Mouse (Mus musculus): Measurements from ENCODE around the gene Olfr477. TPM values are rescaled to one million over a fixed set of nuclear protein-coding genes. Genes with fewer than 3 reads are reported as not detected.
"Not testable (repeated sequence)": the region's sequence is repeated elsewhere in the genome, so short reads cannot be mapped to it uniquely, and the experiment has no call there.

The Olfr477 gene
- polyA plus RNA-seq (2014; fragmentation: Nextera tagmentation; extraction: Ambion mirVana), result not detected in 2 replicates

- Histone ChIP-seq H3K27ac (ENCODE audit: low read depth, low read length) (no peak within 1 kb of the TSS), H3K9ac (ENCODE audit: low read depth, low read length) (no peak within 1 kb of the TSS), H3K9me3 (ENCODE audit: control insufficient read depth, low read length) (no peaks in the 10 kb centered on the region), H3K4me2 (no peak within 1 kb of the TSS), H3K36me3 (ENCODE audit: control insufficient read depth, insufficient read depth, low read length) (no peaks in the 10 kb centered on the region), H3K4me1 (replicated peaks; ENCODE audit: control insufficient read depth, insufficient read depth, low read length) (no peaks in the 10 kb centered on the region), H3K4me3 (ENCODE audit: low read depth, low read length) (no peak within 1 kb of the TSS), H3K27me3 (replicated peaks; ENCODE audit: control insufficient read depth, insufficient read depth, low read length) (no peaks in the 10 kb centered on the region)
- ATAC-seq (replicated peaks; ENCODE audit: low FRiP score) (no peak), DNase-seq (ENCODE audit: low spot score) (no peak)
- 66% methylated on average over 2 of the region's 2 CpGs for WGBS
Observed at GRCm38 (mm10) chr7:107986393-107986792, at the start of gene Olfr477. Olfr477 (plus strand) TSS chr7:107986693.

GRCm38 (mm10) chr7:107952539-107952938, 34.0 kb upstream of the Olfr477 start:
- H3K9me3 ChIP-seq (ENCODE audit: control insufficient read depth, low read length); ATAC-seq (replicated peaks; ENCODE audit: low FRiP score); H3K4me3 ChIP-seq (ENCODE audit: low read depth, low read length); DNase-seq (ENCODE audit: low spot score); H3K4me2 ChIP-seq; H3K27me3 ChIP-seq (replicated peaks; ENCODE audit: control insufficient read depth, insufficient read depth, low read length); H3K9ac ChIP-seq (ENCODE audit: low read depth, low read length); H3K4me1 ChIP-seq (replicated peaks; ENCODE audit: control insufficient read depth, insufficient read depth, low read length); H3K27ac ChIP-seq (ENCODE audit: low read depth, low read length); H3K36me3 ChIP-seq (ENCODE audit: control insufficient read depth, insufficient read depth, low read length): not testable (repeated sequence)
- WGBS, result 96% methylated on average over 12 of the region's 12 CpGs

- no peaks in the 10 kb centered on the region for H3K4me1 ChIP-seq (replicated peaks; ENCODE audit: control insufficient read depth, insufficient read depth, low read length)
- no peak within 1 kb of the TSS for H3K9ac ChIP-seq (ENCODE audit: low read depth, low read length)
- no peak for DNase-seq (ENCODE audit: low spot score)
- H3K9me3 ChIP-seq (ENCODE audit: control insufficient read depth, low read length), result 0 out of 2 replicates have a peak, but pooled peaks cover 2% of the 10 kb centered on the region
- no peak for ATAC-seq (replicated peaks; ENCODE audit: low FRiP score)
- no peaks in the 10 kb centered on the region for H3K27me3 ChIP-seq (replicated peaks; ENCODE audit: control insufficient read depth, insufficient read depth, low read length)
- 78% methylated on average over 1 of the region's 1 CpGs for WGBS
- no peak within 1 kb of the TSS for H3K4me2 ChIP-seq
- no peaks in the 10 kb centered on the region for H3K36me3 ChIP-seq (ENCODE audit: control insufficient read depth, insufficient read depth, low read length)
- no peak within 1 kb of the TSS for H3K4me3 ChIP-seq (ENCODE audit: low read depth, low read length)
- no peak within 1 kb of the TSS for H3K27ac ChIP-seq (ENCODE audit: low read depth, low read length)
Observed at GRCm38 (mm10) chr7:107954343-107954742, 32.1 kb upstream of the Olfr477 start, which contains the start of gene Olfr474. Olfr474 (plus strand) TSS chr7:107954643.

- H3K27me3 ChIP-seq (replicated peaks; ENCODE audit: control insufficient read depth, insufficient read depth, low read length), result no peaks in the 10 kb centered on the region
- DNase-seq (ENCODE audit: low spot score), result no peak
- no peak within 1 kb of the TSS for H3K27ac ChIP-seq (ENCODE audit: low read depth, low read length)
- no peaks in the 10 kb centered on the region for H3K9me3 ChIP-seq (ENCODE audit: control insufficient read depth, low read length)
- no peak within 1 kb of the TSS for H3K9ac ChIP-seq (ENCODE audit: low read depth, low read length)
- H3K4me3 ChIP-seq (ENCODE audit: low read depth, low read length), result no peak within 1 kb of the TSS
- H3K4me1 ChIP-seq (replicated peaks; ENCODE audit: control insufficient read depth, insufficient read depth, low read length), result no peaks in the 10 kb centered on the region
- no peak within 1 kb of the TSS for H3K4me2 ChIP-seq
- ATAC-seq (replicated peaks; ENCODE audit: low FRiP score), result no peak
- 49% methylated on average over 1 of the region's 1 CpGs for WGBS
- no peaks in the 10 kb centered on the region for H3K36me3 ChIP-seq (ENCODE audit: control insufficient read depth, insufficient read depth, low read length)
Observed at GRCm38 (mm10) chr7:107964503-107964902, 22.0 kb upstream of the Olfr477 start, which contains the start of gene Olfr476. Olfr476 (plus strand) TSS chr7:107964803.

GRCm38 (mm10) chr7:108014256-108014655, 27.8 kb downstream of the Olfr477 start:
- H3K27ac ChIP-seq (ENCODE audit: low read depth, low read length); H3K27me3 ChIP-seq (replicated peaks; ENCODE audit: control insufficient read depth, insufficient read depth, low read length); H3K4me2 ChIP-seq; H3K4me3 ChIP-seq (ENCODE audit: low read depth, low read length); H3K9me3 ChIP-seq (ENCODE audit: control insufficient read depth, low read length); H3K9ac ChIP-seq (ENCODE audit: low read depth, low read length); DNase-seq (ENCODE audit: low spot score); H3K4me1 ChIP-seq (replicated peaks; ENCODE audit: control insufficient read depth, insufficient read depth, low read length); ATAC-seq (replicated peaks; ENCODE audit: low FRiP score); H3K36me3 ChIP-seq (ENCODE audit: control insufficient read depth, insufficient read depth, low read length): not testable (repeated sequence)

GRCm38 (mm10) chr7:108033889-108034288, 47.4 kb downstream of the Olfr477 start, which contains the start of gene Olfr478:
Olfr478 (minus strand) TSS chr7:108033989.
- no peak for ATAC-seq (replicated peaks; ENCODE audit: low FRiP score)
- DNase-seq (ENCODE audit: low spot score), result no peak
- Histone ChIP-seq H3K36me3 (ENCODE audit: control insufficient read depth, insufficient read depth, low read length) (no peaks in the 10 kb centered on the region), H3K27me3 (replicated peaks; ENCODE audit: control insufficient read depth, insufficient read depth, low read length) (no peaks in the 10 kb centered on the region), H3K4me2 (no peak within 1 kb of the TSS), H3K4me1 (replicated peaks; ENCODE audit: control insufficient read depth, insufficient read depth, low read length) (no peaks in the 10 kb centered on the region), H3K9ac (ENCODE audit: low read depth, low read length) (no peak within 1 kb of the TSS), H3K27ac (ENCODE audit: low read depth, low read length) (no peak within 1 kb of the TSS), H3K9me3 (ENCODE audit: control insufficient read depth, low read length) (no peaks in the 10 kb centered on the region), H3K4me3 (ENCODE audit: low read depth, low read length) (no peak within 1 kb of the TSS)
- 77% methylated on average over 3 of the region's 3 CpGs for WGBS

Other genes starting within 250 kb of the Olfr477 start
- gene Cyb5r2, start 228.7 kb upstream of the Olfr477 start, polyA plus RNA-seq (2014; fragmentation: Nextera tagmentation; extraction: Ambion mirVana), result 0.25 TPM in 1 of 2 replicates, not detected in the other
- not detected in 2 replicates for gene Ovch2, start 185.5 kb upstream of the Olfr477 start, polyA plus RNA-seq (2014; fragmentation: Nextera tagmentation; extraction: Ambion mirVana)
- not detected in 2 replicates for gene Olfr467, start 174.4 kb upstream of the Olfr477 start, polyA plus RNA-seq (2014; fragmentation: Nextera tagmentation; extraction: Ambion mirVana)
- gene Olfr469, start 161.2 kb upstream of the Olfr477 start, polyA plus RNA-seq (2014; fragmentation: Nextera tagmentation; extraction: Ambion mirVana), result not detected in 2 replicates
- gene Olfr470, start 139.2 kb upstream of the Olfr477 start, polyA plus RNA-seq (2014; fragmentation: Nextera tagmentation; extraction: Ambion mirVana), result not detected in 2 replicates
- gene Olfr472, start 88.8 kb upstream of the Olfr477 start, polyA plus RNA-seq (2014; fragmentation: Nextera tagmentation; extraction: Ambion mirVana), result not detected in 2 replicates
- not detected in 2 replicates for gene Olfr473, start 56.2 kb upstream of the Olfr477 start, polyA plus RNA-seq (2014; fragmentation: Nextera tagmentation; extraction: Ambion mirVana)
- gene Olfr474, start 32.0 kb upstream of the Olfr477 start, polyA plus RNA-seq (2014; fragmentation: Nextera tagmentation; extraction: Ambion mirVana), result not detected in 2 replicates
- gene Olfr476, start 21.9 kb upstream of the Olfr477 start, polyA plus RNA-seq (2014; fragmentation: Nextera tagmentation; extraction: Ambion mirVana), result not detected in 2 replicates
- gene Olfr478, start 47.3 kb downstream of the Olfr477 start, polyA plus RNA-seq (2014; fragmentation: Nextera tagmentation; extraction: Ambion mirVana), result not detected in 2 replicates
- gene Olfr479, start 64.0 kb downstream of the Olfr477 start, polyA plus RNA-seq (2014; fragmentation: Nextera tagmentation; extraction: Ambion mirVana), result not detected in 2 replicates
- gene Olfr480, start 80.7 kb downstream of the Olfr477 start, polyA plus RNA-seq (2014; fragmentation: Nextera tagmentation; extraction: Ambion mirVana), result not detected in 2 replicates
- gene Olfr481, start 93.2 kb downstream of the Olfr477 start, polyA plus RNA-seq (2014; fragmentation: Nextera tagmentation; extraction: Ambion mirVana), result not detected in 2 replicates
- gene Olfr482, start 110.9 kb downstream of the Olfr477 start, polyA plus RNA-seq (2014; fragmentation: Nextera tagmentation; extraction: Ambion mirVana), result not detected in 2 replicates
- not detected in 2 replicates for gene Olfr483, start 114.2 kb downstream of the Olfr477 start, polyA plus RNA-seq (2014; fragmentation: Nextera tagmentation; extraction: Ambion mirVana)
- not detected in 2 replicates for gene Olfr484, start 140.8 kb downstream of the Olfr477 start, polyA plus RNA-seq (2014; fragmentation: Nextera tagmentation; extraction: Ambion mirVana)
- gene Olfr485, start 173.2 kb downstream of the Olfr477 start, polyA plus RNA-seq (2014; fragmentation: Nextera tagmentation; extraction: Ambion mirVana), result not detected in 2 replicates
- gene Olfr486, start 186.0 kb downstream of the Olfr477 start, polyA plus RNA-seq (2014; fragmentation: Nextera tagmentation; extraction: Ambion mirVana), result not detected in 2 replicates
- not detected in 2 replicates for gene Olfr487, start 227.9 kb downstream of the Olfr477 start, polyA plus RNA-seq (2014; fragmentation: Nextera tagmentation; extraction: Ambion mirVana)